Mouse (Mus musculus): ENCODE data around the gene 4933405L10Rik. TPM values are rescaled to one million over a fixed set of nuclear protein-coding genes. Genes with fewer than 3 reads are reported as not detected.

Gene 4933405L10Rik
- polyA plus RNA-seq, 1 experiment from 2014 or later, result 0.11 TPM

GRCm38 (mm10) chr8:105687512-105687911, 19.9 kb upstream of the 4933405L10Rik start:
- no peak overlapping the region for H3K4me2 ChIP-seq (ENCODE audit: low read length)
- no peak overlapping the region for H3K27ac ChIP-seq
- H3K4me1 ChIP-seq (replicated peaks; ENCODE audit: insufficient read depth, low read length), result no peaks in the 10 kb centered on the region
- peaks cover 12% of the 10 kb centered on the region for H3K36me3 ChIP-seq (ENCODE audit: insufficient read depth, low read length)
- DNase-seq (ENCODE audit: low spot score) (no peak), ATAC-seq (replicated peaks; ENCODE audit: low FRiP score, low read depth) (no peak)
- no peak overlapping the region for H3K9ac ChIP-seq (ENCODE audit: low read depth, low read length)
- WGBS, result 71% methylated on average over 8 of the region's 8 CpGs
- no peak for TF ChIP-seq CTCF (IDR thresholded peaks at IDR 0.05; ENCODE audit: low read depth)
- H3K9me3 ChIP-seq (replicated peaks; ENCODE audit: low read length), result no peaks in the 10 kb centered on the region
- no peak overlapping the region for H3K4me3 ChIP-seq (replicated peaks; ENCODE audit: low read depth, low read length)
- H3K27me3 ChIP-seq (ENCODE audit: insufficient read depth, low read length), result no peaks in the 10 kb centered on the region

GRCm38 (mm10) chr8:105688242-105688752, 19.2 kb upstream of the 4933405L10Rik start:
- H3K36me3 ChIP-seq (ENCODE audit: insufficient read depth, low read length), result 0 out of 2 replicates have a peak, but pooled peaks cover 6% of the 10 kb centered on the region
- TF ChIP-seq CTCF (IDR thresholded peaks at IDR 0.05; ENCODE audit: low read depth), result no peak
- H3K9me3 ChIP-seq (replicated peaks; ENCODE audit: low read length), result no peaks in the 10 kb centered on the region
- H3K4me1 ChIP-seq (replicated peaks; ENCODE audit: insufficient read depth, low read length), result no peaks in the 10 kb centered on the region
- H3K4me2 ChIP-seq (ENCODE audit: low read length), result no peak overlapping the region
- WGBS, result 75% methylated on average over 14 of the region's 14 CpGs
- ATAC-seq (replicated peaks; ENCODE audit: low FRiP score, low read depth), result no peak
- no peak overlapping the region for H3K9ac ChIP-seq (ENCODE audit: low read depth, low read length)
- H3K4me3 ChIP-seq (replicated peaks; ENCODE audit: low read depth, low read length), result no peak overlapping the region
- no peak for DNase-seq (ENCODE audit: low spot score)
- H3K27ac ChIP-seq, result no peak overlapping the region
- H3K27me3 ChIP-seq (ENCODE audit: insufficient read depth, low read length), result no peaks in the 10 kb centered on the region

GRCm38 (mm10) chr8:105689256-105689982, 18.0 kb upstream of the 4933405L10Rik start:
- no peak for TF ChIP-seq CTCF (IDR thresholded peaks at IDR 0.05; ENCODE audit: low read depth)
- no peak for DNase-seq (ENCODE audit: low spot score)
- no peaks in the 10 kb centered on the region for H3K36me3 ChIP-seq (ENCODE audit: insufficient read depth, low read length)
- H3K9ac ChIP-seq (ENCODE audit: low read depth, low read length), result no peak overlapping the region
- H3K4me3 ChIP-seq (replicated peaks; ENCODE audit: low read depth, low read length), result no peak overlapping the region
- WGBS, result 67% methylated on average over 35 of the region's 35 CpGs
- H3K4me2 ChIP-seq (ENCODE audit: low read length), result no peak overlapping the region
- H3K27ac ChIP-seq, result no peak overlapping the region
- H3K4me1 ChIP-seq (replicated peaks; ENCODE audit: insufficient read depth, low read length), result peaks cover 8% of the 10 kb centered on the region
- no peaks in the 10 kb centered on the region for H3K27me3 ChIP-seq (ENCODE audit: insufficient read depth, low read length)
- no peak for ATAC-seq (replicated peaks; ENCODE audit: low FRiP score, low read depth)
- H3K9me3 ChIP-seq (replicated peaks; ENCODE audit: low read length), result no peaks in the 10 kb centered on the region

GRCm38 (mm10) chr8:105689983-105690360, 17.5 kb upstream of the 4933405L10Rik start:
- DNase-seq (ENCODE audit: low spot score) (no peak), ATAC-seq (replicated peaks; ENCODE audit: low FRiP score, low read depth) (no peak)
- Histone ChIP-seq H3K4me3 (replicated peaks; ENCODE audit: low read depth, low read length) (no peak overlapping the region), H3K36me3 (ENCODE audit: insufficient read depth, low read length) (no peaks in the 10 kb centered on the region), H3K9ac (ENCODE audit: low read depth, low read length) (no peak overlapping the region), H3K27ac (no peak overlapping the region), H3K4me1 (replicated peaks; ENCODE audit: insufficient read depth, low read length) (peaks cover 10% of the 10 kb centered on the region), H3K27me3 (ENCODE audit: insufficient read depth, low read length) (no peaks in the 10 kb centered on the region), H3K9me3 (replicated peaks; ENCODE audit: low read length) (no peaks in the 10 kb centered on the region), H3K4me2 (ENCODE audit: low read length) (no peak overlapping the region)
- 92% methylated on average over 9 of the region's 9 CpGs for WGBS
- TF ChIP-seq CTCF (IDR thresholded peaks at IDR 0.05; ENCODE audit: low read depth), result no peak

GRCm38 (mm10) chr8:105690978-105691377, 16.5 kb upstream of the 4933405L10Rik start:
- TF ChIP-seq CTCF (IDR thresholded peaks at IDR 0.05; ENCODE audit: low read depth), result no peak
- DNase-seq (ENCODE audit: low spot score) (no peak), ATAC-seq (replicated peaks; ENCODE audit: low FRiP score, low read depth) (no peak)
- no peak overlapping the region for H3K9ac ChIP-seq (ENCODE audit: low read depth, low read length)
- H3K4me1 ChIP-seq (replicated peaks; ENCODE audit: insufficient read depth, low read length), result peaks cover 10% of the 10 kb centered on the region
- H3K4me2 ChIP-seq (ENCODE audit: low read length), result no peak overlapping the region
- H3K27me3 ChIP-seq (ENCODE audit: insufficient read depth, low read length), result no peaks in the 10 kb centered on the region
- WGBS, result 82% methylated on average over 14 of the region's 14 CpGs
- H3K27ac ChIP-seq, result no peak overlapping the region
- H3K36me3 ChIP-seq (ENCODE audit: insufficient read depth, low read length), result no peaks in the 10 kb centered on the region
- no peak overlapping the region for H3K4me3 ChIP-seq (replicated peaks; ENCODE audit: low read depth, low read length)
- H3K9me3 ChIP-seq (replicated peaks; ENCODE audit: low read length), result no peaks in the 10 kb centered on the region

GRCm38 (mm10) chr8:105692449-105693182, 14.8 kb upstream of the 4933405L10Rik start:
- Histone ChIP-seq H3K27me3 (ENCODE audit: insufficient read depth, low read length) (no peaks in the 10 kb centered on the region), H3K9ac (ENCODE audit: low read depth, low read length) (no peak overlapping the region), H3K4me1 (replicated peaks; ENCODE audit: insufficient read depth, low read length) (peaks cover 10% of the 10 kb centered on the region), H3K36me3 (ENCODE audit: insufficient read depth, low read length) (no peaks in the 10 kb centered on the region), H3K9me3 (replicated peaks; ENCODE audit: low read length) (no peaks in the 10 kb centered on the region), H3K4me3 (replicated peaks; ENCODE audit: low read depth, low read length) (no peak overlapping the region), H3K4me2 (ENCODE audit: low read length) (no peak overlapping the region), H3K27ac (no peak overlapping the region)
- ATAC-seq (replicated peaks; ENCODE audit: low FRiP score, low read depth) (no peak), DNase-seq (ENCODE audit: low spot score) (no peak)
- 95% methylated on average over 11 of the region's 11 CpGs for WGBS
- TF ChIP-seq CTCF (IDR thresholded peaks at IDR 0.05; ENCODE audit: low read depth), result no peak

Data from kidney, postnatal 0 days (tissue).